Mouse (Mus musculus) liver, embryonic 14.5 days (tissue): ENCODE measurements at regions not wholly inside any gene's neighbourhood (a gene's known extent, or its start where the extent isn't known, plus 50 kb on each side); places are given as distances from the start of the nearest gene placed in this dataset.

Experiments
- CTCF ChIP-seq: IDR thresholded peaks from 2 replicates; pipeline ENCODE4 v1.5.1; 2016; ENCODE audit warnings: antibody characterized with exemption, low read depth, control low read depth
- EP300 ChIP-seq: IDR thresholded peaks from 2 replicates; pipeline ENCODE4 v1.6.1; 2016; ENCODE audit warnings: antibody characterized with exemption, low read depth

- TF ChIP-seq CTCF (no peak), EP300 (no peak)
These were observed 218.8 kb downstream of the Cenpw start for GRCm38 (mm10) chr10:29981539-29981938.
